Mouse (Mus musculus) erythroblast, embryonic 14.5 days (primary cell): ENCODE measurements around the gene Sdk1. TPM values are rescaled to one million over a fixed set of nuclear protein-coding genes. Genes with fewer than 3 reads are reported as not detected.

Experiments used
- H3K27me3 ChIP-seq: 2 replicates; pipeline ENCODE4 v1.6.1; 2012; ENCODE audit warnings: inconsistent platforms; ENCODE audit not compliant: control insufficient read depth
- H3K36me3 ChIP-seq: 2 replicates; pipeline ENCODE4 v1.6.1; 2012; ENCODE audit warnings: mild to moderate bottlenecking, inconsistent platforms; ENCODE audit not compliant: control insufficient read depth
- H3K4me1 ChIP-seq: 2 replicates; pipeline ENCODE4 v1.6.1; 2012; ENCODE audit warnings: inconsistent platforms; ENCODE audit not compliant: control insufficient read depth
- H3K4me3 ChIP-seq: replicated peaks from 2 replicates; pipeline ENCODE3; 2012; ENCODE audit warnings: moderate library complexity, mild to moderate bottlenecking, inconsistent platforms
- H3K9me3 ChIP-seq: 2 replicates; pipeline ENCODE4 v1.6.1; 2012; ENCODE audit warnings: low read length, inconsistent platforms, mixed read lengths; ENCODE audit not compliant: control insufficient read depth
- GATA1 ChIP-seq: IDR thresholded peaks from 2 replicates; pipeline ENCODE4 v1.6.1; 2012; ENCODE audit warnings: low read length, inconsistent platforms, mixed read lengths
- TAL1 ChIP-seq: IDR thresholded peaks from 3 replicates; pipeline ENCODE4 v1.6.1; 2012; ENCODE audit warnings: low read length, inconsistent platforms, mixed read lengths
- polyA plus RNA-seq: library from polyadenylated mRNA; stranded (reverse); fragments of >175 nt; gene quantifications from 2 replicates; pipeline ENCODE4 v1.2.3, GENCODE M21; 2012

Gene Sdk1
- polyA plus RNA-seq, 1 experiment, result not detected

- H3K27me3 ChIP-seq, result no peaks in the 10 kb centered on the region
- TF ChIP-seq GATA1 (no peak), TAL1 (no peak)
- no peaks in the 10 kb centered on the region for H3K36me3 ChIP-seq
- peaks cover 63% of the 10 kb centered on the region for H3K9me3 ChIP-seq
- H3K4me1 ChIP-seq, result no peaks in the 10 kb centered on the region
- H3K4me3 ChIP-seq, result no peak overlapping the region
Observed at GRCm38 (mm10) chr5:141781142-141781541, 539.9 kb downstream of the Sdk1 start.

GRCm38 (mm10) chr5:141782330-141782729 is 541.0 kb downstream of the Sdk1 start:
- no peaks in the 10 kb centered on the region for H3K4me1 ChIP-seq
- H3K27me3 ChIP-seq, result no peaks in the 10 kb centered on the region
- TF ChIP-seq GATA1, result no peak
- no peak for TF ChIP-seq TAL1
- peaks cover 56% of the 10 kb centered on the region for H3K9me3 ChIP-seq
- H3K4me3 ChIP-seq, result no peak overlapping the region
- H3K36me3 ChIP-seq, result no peaks in the 10 kb centered on the region

- Histone ChIP-seq H3K36me3 (no peaks in the 10 kb centered on the region), H3K4me1 (no peaks in the 10 kb centered on the region), H3K27me3 (no peaks in the 10 kb centered on the region), H3K9me3 (peaks cover 47% of the 10 kb centered on the region), H3K4me3 (no peak overlapping the region)
- TF ChIP-seq GATA1 (no peak), TAL1 (no peak)
Observed at GRCm38 (mm10) chr5:141783516-141783915, 542.2 kb downstream of the Sdk1 start.

- TF ChIP-seq GATA1 (no peak), TAL1 (no peak)
- Histone ChIP-seq H3K9me3 (peaks cover 32% of the 10 kb centered on the region), H3K36me3 (no peaks in the 10 kb centered on the region)
Observed at GRCm38 (mm10) chr5:141793926-141794325, 552.6 kb downstream of the Sdk1 start.

GRCm38 (mm10) chr5:141823823-141824330 is 582.6 kb downstream of the Sdk1 start:
- Histone ChIP-seq H3K36me3 (no peaks in the 10 kb centered on the region), H3K4me1 (no peaks in the 10 kb centered on the region), H3K9me3 (peaks cover 29% of the 10 kb centered on the region)

More at GRCm38 (mm10) chr5:141793926-141794325, 552.6 kb downstream of the Sdk1 start:
- H3K27me3 ChIP-seq, result no peaks in the 10 kb centered on the region
- no peaks in the 10 kb centered on the region for H3K4me1 ChIP-seq
- no peak overlapping the region for H3K4me3 ChIP-seq

GRCm38 (mm10) chr5:141824739-141825379 is 583.6 kb downstream of the Sdk1 start:
- Histone ChIP-seq H3K36me3 (no peaks in the 10 kb centered on the region), H3K27me3 (no peaks in the 10 kb centered on the region), H3K4me3 (no peak overlapping the region), H3K9me3 (peaks cover 37% of the 10 kb centered on the region), H3K4me1 (no peaks in the 10 kb centered on the region)
- TF ChIP-seq TAL1 (no peak), GATA1 (no peak)

More at GRCm38 (mm10) chr5:141823823-141824330, 582.6 kb downstream of the Sdk1 start:
- Histone ChIP-seq H3K27me3 (no peaks in the 10 kb centered on the region), H3K4me3 (no peak overlapping the region)
- TF ChIP-seq TAL1 (no peak), GATA1 (no peak)

GRCm38 (mm10) chr5:141835566-141835965 is 594.3 kb downstream of the Sdk1 start:
- H3K36me3 ChIP-seq, result no peaks in the 10 kb centered on the region
- TF ChIP-seq TAL1 (no peak), GATA1 (no peak)
- H3K9me3 ChIP-seq, result peaks cover 10% of the 10 kb centered on the region
- H3K27me3 ChIP-seq, result no peaks in the 10 kb centered on the region
- no peaks in the 10 kb centered on the region for H3K4me1 ChIP-seq
- H3K4me3 ChIP-seq, result no peak overlapping the region

GRCm38 (mm10) chr5:141836892-141837455 is 595.7 kb downstream of the Sdk1 start:
- H3K9me3 ChIP-seq, result peaks cover 2% of the 10 kb centered on the region
- TF ChIP-seq GATA1 (no peak), TAL1 (no peak)
- no peaks in the 10 kb centered on the region for H3K27me3 ChIP-seq
- no peak overlapping the region for H3K4me3 ChIP-seq
- no peaks in the 10 kb centered on the region for H3K4me1 ChIP-seq
- no peaks in the 10 kb centered on the region for H3K36me3 ChIP-seq

- TF ChIP-seq GATA1 (no peak), TAL1 (no peak)
- Histone ChIP-seq H3K36me3 (no peaks in the 10 kb centered on the region), H3K27me3 (no peaks in the 10 kb centered on the region), H3K4me1 (no peaks in the 10 kb centered on the region), H3K4me3 (no peak overlapping the region), H3K9me3 (no peaks in the 10 kb centered on the region; the same call in 1 of the 2 replicates)
Observed at GRCm38 (mm10) chr5:141844701-141845100, 603.4 kb downstream of the Sdk1 start.
